Comparison of ENCODE assay signal across 7 mouse cellular contexts in the genomic region with DNA sequence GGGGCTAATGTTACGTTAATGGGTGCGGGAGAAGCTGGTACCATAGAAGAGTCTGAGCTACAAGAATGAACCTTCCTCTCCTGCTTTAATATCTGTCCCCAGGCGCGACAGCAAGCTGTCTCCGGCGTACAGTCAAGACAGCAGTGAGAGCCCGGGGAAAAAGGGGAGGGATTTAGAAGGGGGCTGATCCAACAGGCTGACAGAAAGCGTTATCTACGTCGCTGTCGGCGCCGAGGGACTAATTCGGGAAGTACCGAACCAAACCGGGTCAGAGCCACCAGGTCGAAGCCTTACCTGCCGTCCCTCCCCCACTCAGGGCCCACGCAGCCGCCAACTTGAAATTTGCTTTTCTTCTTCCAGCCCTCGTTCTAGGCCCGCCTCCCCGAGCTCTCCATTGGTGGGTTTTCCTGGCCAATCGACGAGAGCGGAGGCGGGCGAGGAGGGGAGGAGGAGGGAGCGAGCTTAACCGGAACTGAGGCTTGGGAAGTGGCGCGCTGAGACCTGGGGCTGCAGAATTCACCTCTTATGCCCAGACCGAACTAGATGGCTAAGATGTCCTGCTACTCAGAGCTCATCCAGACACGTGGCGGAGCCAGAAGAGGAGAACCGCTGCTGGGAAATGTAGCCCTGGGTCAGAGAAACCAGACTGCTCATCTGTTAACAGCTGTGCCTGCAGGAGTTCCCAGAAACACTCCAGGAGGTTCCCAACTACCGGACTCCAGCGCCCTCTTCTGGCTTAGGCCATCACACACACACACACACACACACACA. TPM values are rescaled to one million over a fixed set of nuclear protein-coding genes. Genes with fewer than 3 reads are reported as not detected.
DNase-seq lines count a peak whose midpoint lies in the region; ATAC-seq and TF ChIP-seq lines count a peak whose summit lies in the region.

TSS of gene Polr3gl (minus strand) at position 392 of the 771 bp plus-strand sequence.

- peak; percentile 78 for ATAC-seq in embryonic facial prominence, embryonic 12.5 days (ENCODE audit: insufficient number of reproducible peaks, insufficient read depth, low FRiP score, low TSS enrichment)
- peak; percentile 89 for ATAC-seq in limb, embryonic 13.5 days (ENCODE audit: low FRiP score, low read depth)
- peak; percentile 86 for ATAC-seq in midbrain, embryonic 16.5 days

- H3K27me3 ChIP-seq in embryonic facial prominence, embryonic 12.5 days = peaks cover 12% of the 10 kb centered on the region
- 0 out of 2 replicates have a peak, but pooled peaks cover 1% of the 10 kb centered on the region for H3K27me3 ChIP-seq in kidney, adult 2 months (replicated peaks; ENCODE audit: control insufficient read depth, insufficient read depth, low read length)
- H3K27me3 ChIP-seq in limb, embryonic 13.5 days = peaks cover 24% of the 10 kb centered on the region
- H3K27me3 ChIP-seq in midbrain, embryonic 16.5 days (ENCODE audit: control insufficient read depth, insufficient read depth, low read depth, low read length) = no peaks in the 10 kb centered on the region

- no peaks in the 10 kb centered on the region for H3K9me3 ChIP-seq in embryonic facial prominence, embryonic 12.5 days
- H3K9me3 ChIP-seq in limb, embryonic 13.5 days = no peaks in the 10 kb centered on the region
- H3K9me3 ChIP-seq in midbrain, embryonic 16.5 days (replicated peaks; ENCODE audit: control insufficient read depth, low read length, poor library complexity, severe bottlenecking) = no peaks in the 10 kb centered on the region

- TF ChIP-seq CTCF in kidney, adult 2 months (conservative IDR thresholded peaks at IDR 0.05; ENCODE audit: insufficient read depth, insufficient read length, low read depth, low read length) = peak; percentile 27; the same call in 1 of the 2 replicates

- peaks cover 38% of the 10 kb centered on the region for H3K4me1 ChIP-seq in embryonic facial prominence, embryonic 12.5 days
- 0 out of 2 replicates have a peak, but pooled peaks cover 2% of the 10 kb centered on the region for H3K4me1 ChIP-seq in kidney, adult 2 months (ENCODE audit: control insufficient read depth, insufficient read depth, low read length)
- peaks cover 45% of the 10 kb centered on the region for H3K4me1 ChIP-seq in limb, embryonic 13.5 days
- peaks cover 39% of the 10 kb centered on the region for H3K4me1 ChIP-seq in midbrain, embryonic 16.5 days (ENCODE audit: control insufficient read depth, insufficient read depth, low read length)

- WGBS in embryonic facial prominence, embryonic 12.5 days = under 1% methylated on average over 37 of the region's 38 CpGs
- WGBS in kidney, adult 2 months = under 1% methylated on average over 38 of the region's 38 CpGs
- WGBS in limb, embryonic 13.5 days = under 1% methylated on average over 36 of the region's 38 CpGs
- WGBS in midbrain, embryonic 16.5 days = 0% methylated on average over 36 of the region's 38 CpGs

- TF ChIP-seq POLR2A in kidney, adult 2 months (IDR thresholded peaks at IDR 0.05; ENCODE audit: low read depth, low read length) = peak; percentile 9

- peak within 1 kb of the TSS; percentile 70 for H3K27ac ChIP-seq in embryonic facial prominence, embryonic 12.5 days
- peak within 1 kb of the TSS; percentile 87 for H3K27ac ChIP-seq in kidney, adult 2 months (ENCODE audit: insufficient read depth, low read depth, low read length)
- peak within 1 kb of the TSS; percentile 80; the same call in 1 of the 2 replicates for H3K27ac ChIP-seq in limb, embryonic 13.5 days
- H3K27ac ChIP-seq in midbrain, embryonic 16.5 days (ENCODE audit: low read length) = peak within 1 kb of the TSS; percentile 83

- peak within 1 kb of the TSS; percentile 72 for H3K4me2 ChIP-seq in embryonic facial prominence, embryonic 12.5 days (replicated peaks)
- H3K4me2 ChIP-seq in limb, embryonic 13.5 days (replicated peaks) = peak within 1 kb of the TSS; percentile 71
- H3K4me2 ChIP-seq in midbrain, embryonic 16.5 days (ENCODE audit: low read length) = peak within 1 kb of the TSS; percentile 95

- peak within 1 kb of the TSS; percentile 61 for H3K9ac ChIP-seq in embryonic facial prominence, embryonic 12.5 days
- H3K9ac ChIP-seq in limb, embryonic 13.5 days = peak within 1 kb of the TSS; percentile 78
- H3K9ac ChIP-seq in midbrain, embryonic 16.5 days (ENCODE audit: low read depth, low read length) = peak within 1 kb of the TSS; percentile 78

- DNase-seq in adrenal gland, postnatal 25 days = peak; percentile 93
- DNase-seq in heart, adult 18-20 months = peak; percentile 97 to 98
- DNase-seq in kidney, adult 2 months = peak; percentile 97
- peak; percentile 94 to 96 for DNase-seq in spleen, postnatal 10 days (ENCODE audit: low spot score in 2 of 2)

- peak within 1 kb of the TSS; percentile 56 for H3K4me3 ChIP-seq in embryonic facial prominence, embryonic 12.5 days
- H3K4me3 ChIP-seq in kidney, adult 2 months (ENCODE audit: insufficient read depth, low read depth, low read length) = peak within 1 kb of the TSS; percentile 91
- H3K4me3 ChIP-seq in limb, embryonic 13.5 days = peak within 1 kb of the TSS; percentile 66
- peak within 1 kb of the TSS; percentile 68 for H3K4me3 ChIP-seq in midbrain, embryonic 16.5 days (ENCODE audit: low read depth, low read length)

- no peaks in the 10 kb centered on the region for H3K36me3 ChIP-seq in embryonic facial prominence, embryonic 12.5 days
- H3K36me3 ChIP-seq in kidney, adult 2 months (ENCODE audit: control insufficient read depth, insufficient read depth, low read length) = no peaks in the 10 kb centered on the region
- no peaks in the 10 kb centered on the region for H3K36me3 ChIP-seq in limb, embryonic 13.5 days
- H3K36me3 ChIP-seq in midbrain, embryonic 16.5 days (ENCODE audit: control insufficient read depth, insufficient read depth, low read length) = no peaks in the 10 kb centered on the region

RNA-seq across cellular contexts. Expression of gene Polr3gl, which starts in this region (rescaled TPM):
- total RNA-seq in adrenal gland, postnatal 25 days (2021) = 37.7 and 44.9 TPM in 2 replicates
- polyA plus RNA-seq in embryonic facial prominence, embryonic 12.5 days (2016; fragmentation: Nextera tagmentation; extraction: Ambion mirVana) = 49.8 and 52.1 TPM in 2 replicates
- total RNA-seq in heart, adult 18-20 months (2021) = 10 to 100 TPM; 26.7 to 30.5 TPM
- 14.5 and 15.3 TPM in 2 replicates for polyA plus RNA-seq in kidney, adult 2 months (2012; rRNA removed)
- 48.8 and 55.6 TPM in 2 replicates for polyA plus RNA-seq in limb, embryonic 13.5 days (2015; fragmentation: Nextera tagmentation; extraction: Ambion mirVana)
- polyA plus RNA-seq in midbrain, embryonic 16.5 days (2015; fragmentation: Nextera tagmentation; extraction: Ambion mirVana) = 36.7 and 38.8 TPM in 2 replicates

Comparison
In these comparisons a context has a peak if more than half of its experiments do, and no peak if none do; other contexts are left out.
1. Peak in every context shown above with its lines: DNase-seq, ATAC-seq, H3K4me3 ChIP-seq and H3K27ac ChIP-seq.